24 mouse cellular contexts compared by ENCODE assay signal in genomic region chr5:67698176-67698575, GRCm38 (mm10).
A peak's percentile ranks its signal among the peaks of the same experiment; 100 is the strongest.
DNase-seq lines count a peak whose midpoint lies in the region; ATAC-seq and TF ChIP-seq lines count a peak whose summit lies in the region.
"Had no signal": no experiment of that assay in that cellular context is flagged by ENCODE, and none has a peak within 500 bp of the region (broad histone marks: within the 10 kb centered on the region; RNA-seq: fewer than 3 reads in every experiment).

No protein-coding gene starts in this region.

- no peak overlapping the region for H3K9ac ChIP-seq in heart, postnatal 0 days (replicated peaks; ENCODE audit: low read depth, low read length)
- H3K9ac ChIP-seq: embryonic facial prominence, embryonic 15.5 days; forebrain, embryonic 15.5 days; intestine, embryonic 15.5 days; limb, embryonic 12.5 days; liver, postnatal 0 days had no signal

- TF ChIP-seq EP300 in heart, postnatal 0 days (IDR thresholded peaks at IDR 0.05; ENCODE audit: low read depth), result no peak; the same call in 1 of the 2 replicates

- H3K27ac ChIP-seq in heart, embryonic 10.5 days, result no peak overlapping the region
- peak overlapping the region; percentile 84 for H3K27ac ChIP-seq in heart, postnatal 0 days (ENCODE audit: low read depth)
- H3K27ac ChIP-seq: embryonic facial prominence, embryonic 15.5 days; forebrain, embryonic 15.5 days; intestine, embryonic 15.5 days; limb, embryonic 12.5 days had no signal

- peak; percentile 69 for ATAC-seq in heart, postnatal 0 days (ENCODE audit: insufficient read depth, low read depth)
- ATAC-seq: forebrain, embryonic 15.5 days; hindbrain, embryonic 16.5 days; intestine, embryonic 15.5 days; liver, postnatal 0 days had no signal

- peak; percentile 92 for DNase-seq in heart, adult 11 months
- no peak for DNase-seq in heart, embryonic 10.5 days (ENCODE audit: low spot score)
- DNase-seq in right cerebral cortex, adult 18-20 months, result peak; percentile 23
- DNase-seq in right cerebral cortex, postnatal 25 days, result no peak
- peak; percentile 39 for DNase-seq in heart, postnatal 0 days (ENCODE audit: low spot score)
- DNase-seq in lung, postnatal 4 days, result no peak
- no peak for DNase-seq in thymus, postnatal 10 days (ENCODE audit: low spot score in 2 of 2)
- DNase-seq in cerebellum, postnatal 4 days (ENCODE audit: low spot score in 2 of 2), result no peak
- DNase-seq: adrenal gland, postnatal 14 days; cerebellum, adult 8-10 months; cerebellum, postnatal 36 days; gastrocnemius, postnatal 25 days; kidney, adult 8-10 months; kidney, postnatal 10 days; liver, postnatal 0 days; lung, postnatal 10 days; thymus, adult 18-20 months had no signal

- no peaks in the 10 kb centered on the region for H3K27me3 ChIP-seq in heart, embryonic 10.5 days (ENCODE audit: insufficient read depth, poor library complexity, severe bottlenecking)
- H3K27me3 ChIP-seq in heart, postnatal 0 days (ENCODE audit: control insufficient read depth, insufficient read depth, low read length), result no peaks in the 10 kb centered on the region
- H3K27me3 ChIP-seq: forebrain, embryonic 15.5 days; intestine, embryonic 15.5 days had no signal

- 64% methylated on average over 3 of the region's 3 CpGs for WGBS in heart, embryonic 10.5 days
- WGBS in heart, postnatal 0 days, result 25% methylated on average over 3 of the region's 3 CpGs

- no peak overlapping the region for H3K4me3 ChIP-seq in heart, embryonic 10.5 days
- H3K4me3 ChIP-seq in heart, postnatal 0 days (ENCODE audit: low read depth, low read length), result no peak overlapping the region
- H3K4me3 ChIP-seq: embryonic facial prominence, embryonic 15.5 days; forebrain, embryonic 15.5 days; intestine, embryonic 15.5 days; limb, embryonic 12.5 days had no signal

- no peaks in the 10 kb centered on the region for H3K9me3 ChIP-seq in heart, embryonic 10.5 days
- H3K9me3 ChIP-seq in heart, postnatal 0 days (replicated peaks; ENCODE audit: control insufficient read depth, low read length), result no peaks in the 10 kb centered on the region
- H3K9me3 ChIP-seq: embryonic facial prominence, embryonic 15.5 days; forebrain, embryonic 15.5 days; intestine, embryonic 15.5 days; limb, embryonic 12.5 days had no signal

- H3K36me3 ChIP-seq in heart, embryonic 10.5 days, result peaks cover 5% of the 10 kb centered on the region; the same call in 1 of the 2 replicates
- H3K36me3 ChIP-seq in heart, postnatal 0 days (replicated peaks; ENCODE audit: control insufficient read depth, insufficient read depth, low read length), result peaks cover 5% of the 10 kb centered on the region; the same call in 1 of the 2 replicates
- H3K36me3 ChIP-seq: embryonic facial prominence, embryonic 15.5 days; intestine, embryonic 15.5 days; limb, embryonic 12.5 days had no signal

- TF ChIP-seq CTCF in heart, postnatal 0 days (IDR thresholded peaks at IDR 0.05; ENCODE audit: low read depth), result no peak

- no peak overlapping the region for H3K4me2 ChIP-seq in heart, postnatal 0 days (ENCODE audit: low read depth, low read length)
- H3K4me2 ChIP-seq: embryonic facial prominence, embryonic 15.5 days; forebrain, embryonic 15.5 days; intestine, embryonic 15.5 days; liver, embryonic 11.5 days; midbrain, embryonic 11.5 days had no signal

- H3K4me1 ChIP-seq in heart, embryonic 10.5 days, result peaks cover 6% of the 10 kb centered on the region; the same call in 1 of the 2 replicates
- H3K4me1 ChIP-seq in heart, postnatal 0 days (ENCODE audit: control insufficient read depth, insufficient read depth), result peaks cover 34% of the 10 kb centered on the region
- H3K4me1 ChIP-seq: intestine, embryonic 15.5 days had no signal

Comparison
In these comparisons a context has a peak if more than half of its experiments do, and no peak if none do; other contexts are left out.
1. DNase-seq: peak in heart, adult 11 months (single experiment), right cerebral cortex, adult 18-20 months (single experiment) and heart, postnatal 0 days (single experiment); none in heart, embryonic 10.5 days (single experiment), right cerebral cortex, postnatal 25 days (single experiment), lung, postnatal 4 days (0 of 2), thymus, postnatal 10 days (0 of 2) and cerebellum, postnatal 4 days (0 of 2).